Mouse (Mus musculus): ENCODE results near the gene Ptprn2.

DNA sequence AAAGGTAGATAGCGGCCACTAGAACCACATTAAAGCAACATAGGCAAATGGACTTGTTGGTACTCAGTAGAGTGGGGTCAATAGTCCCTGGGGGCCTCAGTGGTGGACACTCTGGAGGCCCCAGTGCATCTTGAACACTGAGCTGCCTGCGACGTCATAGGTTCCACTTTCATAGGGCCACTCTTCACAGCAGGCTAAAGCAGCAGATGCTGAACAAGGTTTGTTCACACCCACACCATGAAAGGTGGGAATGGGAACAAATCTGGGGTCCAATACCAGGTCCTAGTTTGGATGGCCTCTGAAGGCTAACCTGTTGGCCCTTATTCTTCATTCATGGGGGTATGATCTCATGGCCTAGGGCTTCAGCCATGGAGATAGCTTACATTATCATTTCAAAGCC lies 641.6 kb downstream of the Ptprn2 start:
- no peak for TF ChIP-seq POLR2A (IDR thresholded peaks at IDR 0.05; ENCODE audit: insufficient read length, low read depth)
- no peak for TF ChIP-seq USF1 (IDR thresholded peaks at IDR 0.05; ENCODE audit: low read depth)
- TF ChIP-seq CEBPB (IDR thresholded peaks at IDR 0.05; ENCODE audit: insufficient read depth, poor library complexity, severe bottlenecking): no peak
- TF ChIP-seq TCF12 (IDR thresholded peaks at IDR 0.05; ENCODE audit: insufficient read depth, poor library complexity, severe bottlenecking): no peak
- TF ChIP-seq E2F4 (IDR thresholded peaks at IDR 0.05; ENCODE audit: insufficient read depth): no peak
- TF ChIP-seq MAX (IDR thresholded peaks at IDR 0.05; ENCODE audit: low read depth): no peak
- no peak for TF ChIP-seq POLR2AphosphoS2 (IDR thresholded peaks at IDR 0.05; ENCODE audit: insufficient read length, low read depth)
- TF ChIP-seq REST (IDR thresholded peaks at IDR 0.05; ENCODE audit: insufficient read depth, insufficient read length): no peak
- TF ChIP-seq MYOG (IDR thresholded peaks at IDR 0.05; ENCODE audit: control insufficient read depth in 1 of 3, insufficient read depth in 1 of 3, insufficient read length in 2 of 3, low read depth in 2 of 3): no peak
